Comparison of ENCODE assay signal across 23 mouse cellular contexts in genomic region chr13:77594011-77594410, GRCm38 (mm10).
A peak's percentile ranks its signal among the peaks of the same experiment; 100 is the strongest.
DNase-seq lines count a peak whose midpoint lies in the region; ATAC-seq and TF ChIP-seq lines count a peak whose summit lies in the region.
"Had no signal": no experiment of that assay in that cellular context is flagged by ENCODE, and none has a peak within 500 bp of the region (broad histone marks: within the 10 kb centered on the region; RNA-seq: fewer than 3 reads in every experiment).

No protein-coding gene starts in this region.

- H3K4me2 ChIP-seq in kidney, embryonic 15.5 days = no peak overlapping the region
- H3K4me2 ChIP-seq in liver, postnatal 0 days (ENCODE audit: low read depth, low read length) = no peak overlapping the region
- H3K4me2 ChIP-seq: heart, embryonic 13.5 days; neural tube, embryonic 12.5 days had no signal

- H3K9me3 ChIP-seq in kidney, embryonic 15.5 days (replicated peaks) = no peaks in the 10 kb centered on the region
- 0 out of 2 replicates have a peak, but pooled peaks cover 4% of the 10 kb centered on the region for H3K9me3 ChIP-seq in liver, postnatal 0 days (ENCODE audit: low read length)
- H3K9me3 ChIP-seq: midbrain, embryonic 10.5 days; neural tube, embryonic 12.5 days had no signal

- no peak overlapping the region for H3K9ac ChIP-seq in kidney, embryonic 15.5 days
- H3K9ac ChIP-seq in liver, postnatal 0 days (replicated peaks) = no peak overlapping the region
- H3K9ac ChIP-seq: heart, embryonic 13.5 days; liver, embryonic 14.5 days; neural tube, embryonic 12.5 days had no signal

- H3K27me3 ChIP-seq in kidney, embryonic 15.5 days = no peaks in the 10 kb centered on the region
- no peaks in the 10 kb centered on the region for H3K27me3 ChIP-seq in liver, postnatal 0 days (ENCODE audit: insufficient read depth, low read length)
- H3K27me3 ChIP-seq: heart, embryonic 13.5 days; neural tube, embryonic 12.5 days had no signal

- 0 out of 2 replicates have a peak overlapping the region, but pooled peaks have one; percentile 0 for H3K27ac ChIP-seq in kidney, embryonic 15.5 days
- H3K27ac ChIP-seq in liver, postnatal 0 days (ENCODE audit: low read depth) = no peak overlapping the region
- H3K27ac ChIP-seq: embryonic facial prominence, embryonic 10.5 days; gastrocnemius, adult 2 months; heart, embryonic 13.5 days; liver, embryonic 14.5 days; midbrain, embryonic 10.5 days; neural tube, embryonic 12.5 days had no signal

- 44% methylated on average over 4 of the region's 4 CpGs for WGBS in kidney, embryonic 15.5 days
- WGBS in liver, postnatal 0 days (ENCODE audit: insufficient replicate concordance) = 66% methylated on average over 4 of the region's 4 CpGs

- H3K36me3 ChIP-seq in kidney, embryonic 15.5 days = no peaks in the 10 kb centered on the region
- no peaks in the 10 kb centered on the region for H3K36me3 ChIP-seq in liver, postnatal 0 days (replicated peaks; ENCODE audit: insufficient read depth, low read length)
- H3K36me3 ChIP-seq: embryonic facial prominence, embryonic 10.5 days; heart, embryonic 13.5 days; midbrain, embryonic 10.5 days; neural tube, embryonic 12.5 days had no signal

- no peak for TF ChIP-seq CTCF in liver, postnatal 0 days (IDR thresholded peaks at IDR 0.05; ENCODE audit: low read depth)

- H3K4me1 ChIP-seq in kidney, embryonic 15.5 days = no peaks in the 10 kb centered on the region
- no peaks in the 10 kb centered on the region for H3K4me1 ChIP-seq in liver, postnatal 0 days (ENCODE audit: insufficient read depth)
- H3K4me1 ChIP-seq: embryonic facial prominence, embryonic 10.5 days; heart, embryonic 13.5 days; midbrain, embryonic 10.5 days; neural tube, embryonic 12.5 days had no signal

- no peak for DNase-seq in kidney, adult 11 months
- DNase-seq in Muller cell, postnatal 12 days (ENCODE audit: inconsistent ontology term) = peak; percentile 68
- peak; percentile 31 for DNase-seq in embryo, embryonic 10.5 days (ENCODE audit: low spot score)
- peak; percentile 12 to 25 for DNase-seq in kidney, postnatal 4 days
- no peak for DNase-seq in liver, postnatal 0 days
- no peak for DNase-seq in gastrocnemius, postnatal 4 days (ENCODE audit: low spot score in 2 of 2)
- DNase-seq: adrenal gland, postnatal 25 days; cerebellum, adult 11 months; cerebellum, postnatal 14 days; gastrocnemius, adult 2 months; heart, adult 11 months; heart, postnatal 36 days; lung, postnatal 10 days; right cerebral cortex, postnatal 25 days; thymus, adult 2 months had no signal

- no peak for TF ChIP-seq EP300 in liver, postnatal 0 days (IDR thresholded peaks at IDR 0.05; ENCODE audit: low read depth)

- 0 out of 2 replicates have a peak, but pooled peaks have one; percentile 40 for ATAC-seq in kidney, embryonic 15.5 days (replicated peaks; ENCODE audit: low FRiP score)
- no peak for ATAC-seq in liver, postnatal 0 days
- ATAC-seq: hindbrain, embryonic 16.5 days; intestine, embryonic 16.5 days had no signal

- H3K4me3 ChIP-seq in kidney, embryonic 15.5 days (replicated peaks) = no peak overlapping the region
- no peak overlapping the region for H3K4me3 ChIP-seq in liver, postnatal 0 days (ENCODE audit: low read depth, low read length)
- H3K4me3 ChIP-seq: embryonic facial prominence, embryonic 10.5 days; gastrocnemius, adult 2 months; heart, embryonic 13.5 days; midbrain, embryonic 10.5 days; neural tube, embryonic 12.5 days had no signal

Comparison
In these comparisons a context has a peak if more than half of its experiments do, and no peak if none do; other contexts are left out.
1. DNase-seq: peak in Muller cell, postnatal 12 days (single experiment), embryo, embryonic 10.5 days (single experiment) and kidney, postnatal 4 days (2 of 2); none in kidney, adult 11 months (single experiment), liver, postnatal 0 days (single experiment) and gastrocnemius, postnatal 4 days (0 of 2).